ENCODE assay signal across 27 mouse cellular contexts in genomic region chr7:90236289-90236905, GRCm38 (mm10). TPM values are rescaled to one million over a fixed set of nuclear protein-coding genes. Genes with fewer than 3 reads are reported as not detected.
DNase-seq lines count a peak whose midpoint lies in the region; ATAC-seq and TF ChIP-seq lines count a peak whose summit lies in the region.
"Had no signal": no experiment of that assay in that cellular context is flagged by ENCODE, and none has a peak within 500 bp of the region (broad histone marks: within the 10 kb centered on the region; RNA-seq: fewer than 3 reads in every experiment).

No protein-coding gene starts in this region.

- no peak overlapping the region for H3K9ac ChIP-seq in midbrain, embryonic 11.5 days (ENCODE audit: low read length)
- no peak overlapping the region for H3K9ac ChIP-seq in midbrain, embryonic 16.5 days (ENCODE audit: low read depth, low read length)
- H3K9ac ChIP-seq: embryonic facial prominence, embryonic 13.5 days; limb, embryonic 13.5 days; liver, postnatal 0 days had no signal

- H3K36me3 ChIP-seq in midbrain, embryonic 11.5 days (ENCODE audit: control insufficient read depth, insufficient read depth, low read length): no peaks in the 10 kb centered on the region
- H3K36me3 ChIP-seq in midbrain, embryonic 16.5 days (ENCODE audit: control insufficient read depth, insufficient read depth, low read length): no peaks in the 10 kb centered on the region
- H3K36me3 ChIP-seq: embryonic facial prominence, embryonic 13.5 days; limb, embryonic 13.5 days had no signal

- CTCF ChIA-PET in Patski (lab: Charles Lee): no interaction called here

- no peak overlapping the region for H3K27ac ChIP-seq in midbrain, embryonic 11.5 days (ENCODE audit: low read depth, low read length)
- H3K27ac ChIP-seq in midbrain, embryonic 16.5 days (ENCODE audit: low read length): no peak overlapping the region
- H3K27ac ChIP-seq: embryonic facial prominence, embryonic 13.5 days; layer of hippocampus, adult 2 months; limb, embryonic 13.5 days had no signal

- in situ Hi-C loops in Patski (cut with MboI; ENCODE audit: low pct_unique_long_range_greater_than_20kb): no loop called here

- DNase-seq in midbrain, embryonic 11.5 days (ENCODE audit: low spot score, missing footprints): no peak
- DNase-seq in Patski (ENCODE audit: low read depth, low spot score): no peak
- DNase-seq in cerebellum, adult 9-11 months: no peak
- DNase-seq in B cell, adult 2 months: no peak
- DNase-seq: adrenal gland, postnatal 10 days; cerebellum, adult 2 months; heart, postnatal 10 days; kidney, adult 18-20 months; kidney, postnatal 14 days; layer of hippocampus, postnatal 36 days; liver, postnatal 0 days; lung, postnatal 10 days; right cerebral cortex, postnatal 4 days had no signal

- no peaks in the 10 kb centered on the region for H3K9me3 ChIP-seq in midbrain, embryonic 11.5 days (ENCODE audit: control insufficient read depth, low read length)
- H3K9me3 ChIP-seq in midbrain, embryonic 16.5 days (replicated peaks; ENCODE audit: control insufficient read depth, low read length, poor library complexity, severe bottlenecking): no peaks in the 10 kb centered on the region
- H3K9me3 ChIP-seq: embryonic facial prominence, embryonic 13.5 days; limb, embryonic 13.5 days; megakaryocyte, embryonic 14.5 days had no signal

- peaks cover 3% of the 10 kb centered on the region; the same call in 1 of the 2 replicates for H3K4me1 ChIP-seq in midbrain, embryonic 11.5 days (ENCODE audit: control insufficient read depth, insufficient read depth, low read length)
- no peaks in the 10 kb centered on the region for H3K4me1 ChIP-seq in midbrain, embryonic 16.5 days (ENCODE audit: control insufficient read depth, insufficient read depth, low read length)

- ATAC-seq in midbrain, embryonic 11.5 days (ENCODE audit: low FRiP score): 0 out of 2 replicates have a peak, but pooled peaks have one; percentile 30
- no peak for ATAC-seq in midbrain, embryonic 16.5 days
- ATAC-seq in Patski: peak; percentile 21
- 0 out of 2 replicates have a peak, but pooled peaks have one; percentile 25 for ATAC-seq in common myeloid progenitor, adult 5-6 weeks (replicated peaks; ENCODE audit: low read depth, poor library complexity, severe bottlenecking)
- no peak for ATAC-seq in cerebellum, adult (ENCODE audit: insufficient number of reproducible peaks, low FRiP score, low TSS enrichment)
- ATAC-seq: liver, postnatal 0 days had no signal

- 48% methylated on average over 4 of the region's 4 CpGs for WGBS in midbrain, embryonic 11.5 days
- 26% methylated on average over 4 of the region's 4 CpGs for WGBS in midbrain, embryonic 16.5 days

- H3K4me2 ChIP-seq in midbrain, embryonic 11.5 days: no peak overlapping the region
- H3K4me2 ChIP-seq in midbrain, embryonic 16.5 days (ENCODE audit: low read length): no peak overlapping the region
- H3K4me2 ChIP-seq: embryonic facial prominence, embryonic 13.5 days; heart, embryonic 11.5 days; limb, embryonic 13.5 days had no signal

- H3K27me3 ChIP-seq in midbrain, embryonic 11.5 days (ENCODE audit: control insufficient read depth, insufficient read depth, low read length): no peaks in the 10 kb centered on the region
- H3K27me3 ChIP-seq in midbrain, embryonic 16.5 days (ENCODE audit: control insufficient read depth, insufficient read depth, low read depth, low read length): no peaks in the 10 kb centered on the region
- H3K27me3 ChIP-seq in Patski: no peaks in the 10 kb centered on the region
- H3K27me3 ChIP-seq: embryonic facial prominence, embryonic 13.5 days; limb, embryonic 13.5 days; megakaryocyte, embryonic 14.5 days had no signal

- H3K4me3 ChIP-seq in midbrain, embryonic 11.5 days (ENCODE audit: low read depth, low read length): no peak overlapping the region
- no peak overlapping the region for H3K4me3 ChIP-seq in midbrain, embryonic 16.5 days (ENCODE audit: low read depth, low read length)
- H3K4me3 ChIP-seq: embryonic facial prominence, embryonic 13.5 days; layer of hippocampus, adult 2 months; limb, embryonic 13.5 days; megakaryocyte, embryonic 14.5 days had no signal

- POLR2A ChIA-PET in Patski (lab: Charles Lee): no interaction called here

- TF ChIP-seq CTCF in Patski (IDR thresholded peaks at IDR 0.05): no peak

RNA-seq across cellular contexts. Expression of gene Ccdc83, which starts 29.2 kb away (rescaled TPM):
- polyA plus RNA-seq in midbrain, embryonic 11.5 days (2014; fragmentation: Nextera tagmentation; extraction: Ambion mirVana): 0.11 TPM in 1 of 2 replicates, not detected in the other
- polyA plus RNA-seq in midbrain, embryonic 16.5 days (2015; fragmentation: Nextera tagmentation; extraction: Ambion mirVana): not detected in 2 replicates
- polyA plus RNA-seq in Patski (2021): not detected
- total RNA-seq in common myeloid progenitor, adult 5-6 weeks (2017): not detected in 2 replicates
- total RNA-seq: adrenal gland, postnatal 10 days; gastrocnemius, adult 18-20 months; heart, postnatal 10 days; layer of hippocampus, adult 2 months; layer of hippocampus, postnatal 36 days; left cerebral cortex, postnatal 14 days; MEL; neutrophil, adult 5-6 weeks had no signal
- polyA plus RNA-seq: cerebellum, adult 2 months; cortical plate, adult 2 months; embryonic facial prominence, embryonic 13.5 days; heart, embryonic 11.5 days; hindbrain, embryonic 11.5 days; limb, embryonic 13.5 days; liver, postnatal 0 days had no signal

Comparison
In these comparisons a context has a peak if more than half of its experiments do, and no peak if none do; other contexts are left out.
1. ATAC-seq: peak in midbrain, embryonic 11.5 days (single experiment), Patski (single experiment) and common myeloid progenitor, adult 5-6 weeks (single experiment); none in midbrain, embryonic 16.5 days (single experiment) and cerebellum, adult (single experiment).